Mouse (Mus musculus) monocyte, adult 5-6 weeks (primary cell): Measurements from ENCODE around the gene Susd3. TPM values are rescaled to one million over a fixed set of nuclear protein-coding genes. Genes with fewer than 3 reads are reported as not detected.

ENCODE experiments used
- ATAC-seq: fragments of 153-309, 156-312 bp; replicated peaks from 2 replicates; pipeline ENCODE4 v1.8.0; 2017; ENCODE audit warnings: mild to moderate bottlenecking; ENCODE audit not compliant: low TSS enrichment, insufficient number of reproducible peaks, severe bottlenecking, poor library complexity, low FRiP score
- total RNA-seq: library from RNA; stranded (forward); fragments of 200-1000, 200-491, 200-594 nt; gene quantifications from 3 replicates; pipeline ENCODE4 v1.2.3, GENCODE M21; 2017

The Susd3 gene
- total RNA-seq, result 76.0 to 95.2 TPM (median 78.6 TPM) in 3 replicates

GRCm38 (mm10) chr13:49248467-49248862, at the start of gene Susd3:
TSS of gene Susd3 (minus strand) at chr13:49248706.
- no peak for ATAC-seq

- ATAC-seq, result no peak
Observed at GRCm38 (mm10) chr13:49296270-49296669, 47.8 kb upstream of the Susd3 start.

GRCm38 (mm10) chr13:49294108-49294507, 45.6 kb upstream of the Susd3 start:
- ATAC-seq, result no peak

GRCm38 (mm10) chr13:49291949-49292348, 43.4 kb upstream of the Susd3 start:
- peak; percentile 65 for ATAC-seq

- ATAC-seq, result no peak
Observed at GRCm38 (mm10) chr13:49291398-49291797, 42.9 kb upstream of the Susd3 start.

GRCm38 (mm10) chr13:49287224-49287623, 38.7 kb upstream of the Susd3 start:
- ATAC-seq, result no peak

- ATAC-seq, result no peak
Observed at GRCm38 (mm10) chr13:49286750-49287149, 38.2 kb upstream of the Susd3 start.

- ATAC-seq, result no peak
Observed at GRCm38 (mm10) chr13:49283686-49284085, 35.2 kb upstream of the Susd3 start.

- no peak for ATAC-seq
Observed at GRCm38 (mm10) chr13:49282168-49282567, 33.7 kb upstream of the Susd3 start.

GRCm38 (mm10) chr13:49271831-49272765, 23.6 kb upstream of the Susd3 start:
- ATAC-seq, result peak; percentile 88

GRCm38 (mm10) chr13:49270500-49270899, 22.0 kb upstream of the Susd3 start:
- ATAC-seq, result no peak

- ATAC-seq, result no peak
Observed at GRCm38 (mm10) chr13:49267645-49268044, 19.1 kb upstream of the Susd3 start.

GRCm38 (mm10) chr13:49260036-49260722, 11.7 kb upstream of the Susd3 start:
- no peak for ATAC-seq

GRCm38 (mm10) chr13:49257819-49258313, 9.4 kb upstream of the Susd3 start:
- ATAC-seq, result no peak

GRCm38 (mm10) chr13:49252746-49253145, 4.2 kb upstream of the Susd3 start:
- ATAC-seq, result no peak

- peak; percentile 52 for ATAC-seq
Observed at GRCm38 (mm10) chr13:49252113-49252512, 3.6 kb upstream of the Susd3 start.

GRCm38 (mm10) chr13:49250716-49251517, 2.4 kb upstream of the Susd3 start:
- peak; percentile 50 for ATAC-seq

- ATAC-seq, result no peak
Observed at GRCm38 (mm10) chr13:49249634-49250033, 1.1 kb upstream of the Susd3 start.

- ATAC-seq, result no peak
Observed at GRCm38 (mm10) chr13:49248923-49249322, 417 bp upstream of the Susd3 start.
